Mouse (Mus musculus) embryo, embryonic 9.5 days (tissue): ENCODE measurements around the gene Saa1.

Experiments used
- DNase-seq: peaks from one replicate; pipeline ENCODE4 v3.0.0-alpha.2; 2017; ENCODE audit errors: extremely low spot score

The Saa1 gene

GRCm38 (mm10) chr7:46718591-46719270 is 24.0 kb downstream of the Saa1 start:
- DNase-seq, result no peak

DNA sequence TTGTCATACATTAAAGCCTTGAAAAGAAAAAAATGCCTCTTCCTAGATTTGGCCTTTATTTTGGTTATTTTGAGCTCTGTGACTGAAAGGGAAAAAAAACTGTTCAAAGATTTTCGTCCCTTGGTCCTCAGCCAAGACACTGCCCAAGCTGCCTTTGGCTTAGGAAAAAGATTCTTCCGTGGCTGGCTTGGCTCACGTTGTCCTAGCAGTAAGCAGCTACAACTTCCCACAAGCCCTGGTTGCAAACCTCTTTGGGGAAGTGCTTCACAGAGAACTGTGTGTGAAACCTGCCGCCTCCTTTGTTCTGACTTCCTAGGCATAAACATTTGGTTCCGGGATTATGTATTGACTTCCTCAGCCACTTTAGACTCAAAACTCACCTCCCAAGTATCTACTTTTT is 25.9 kb downstream of the Saa1 start:
- DNase-seq, result no peak

- no peak for DNase-seq
Measured at GRCm38 (mm10) chr7:46715600-46715999, 27.2 kb downstream of the Saa1 start, which contains the start of gene Saa3. Gene Saa3 (minus strand): TSS chr7:46715700.

DNA sequence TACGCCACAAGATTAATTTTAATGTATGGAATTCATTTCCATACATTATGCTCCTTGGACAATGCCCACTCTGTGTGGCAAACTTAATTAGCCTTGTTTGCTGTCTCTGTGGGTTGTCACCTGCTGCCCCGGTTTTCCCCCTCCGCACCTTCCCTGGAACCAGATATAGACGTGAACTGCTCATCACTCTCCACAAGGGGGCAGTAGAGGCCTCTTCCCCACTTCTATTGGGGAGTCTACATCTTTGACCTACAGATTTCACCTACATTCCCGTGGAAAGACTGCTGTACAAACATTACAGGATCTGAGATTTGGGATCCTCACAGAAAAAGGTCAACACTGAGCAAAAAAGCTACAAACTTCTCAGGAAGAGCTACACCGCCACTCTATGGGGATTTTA is 28.3 kb downstream of the Saa1 start:
- peak; percentile 56 for DNase-seq

- no peak for DNase-seq
Measured at GRCm38 (mm10) chr7:46712250-46712649, 30.5 kb downstream of the Saa1 start.

DNA sequence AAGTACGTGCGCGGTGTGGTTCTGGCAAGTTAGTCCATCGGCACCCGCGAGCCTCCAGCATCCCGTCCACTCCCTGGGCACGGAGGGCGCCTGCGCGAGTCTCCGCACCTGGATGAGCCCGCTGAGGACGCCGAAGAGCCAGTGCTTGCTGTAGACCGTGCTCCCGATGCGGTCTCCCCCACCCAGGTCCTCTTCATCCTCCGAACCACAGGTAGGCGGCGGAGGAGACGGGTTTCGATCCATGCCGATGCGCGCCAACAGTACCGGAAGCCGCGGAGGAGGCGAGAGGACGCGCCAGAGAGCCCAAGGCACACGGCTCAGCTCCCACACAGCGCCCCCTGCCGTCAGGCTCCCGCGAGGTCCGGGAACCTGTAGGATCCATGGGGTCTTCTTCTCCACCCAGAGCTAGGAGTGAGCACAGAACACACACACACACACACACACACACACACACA is 32.4 kb downstream of the Saa1 start, which contains the start of gene Saal1:
Gene Saal1, minus strand, starts transcription at position 291 of the 455 bp plus-strand sequence.
- peak; percentile 95 for DNase-seq

GRCm38 (mm10) chr7:46700521-46701025 is 42.2 kb downstream of the Saa1 start:
- DNase-seq, result no peak

DNA sequence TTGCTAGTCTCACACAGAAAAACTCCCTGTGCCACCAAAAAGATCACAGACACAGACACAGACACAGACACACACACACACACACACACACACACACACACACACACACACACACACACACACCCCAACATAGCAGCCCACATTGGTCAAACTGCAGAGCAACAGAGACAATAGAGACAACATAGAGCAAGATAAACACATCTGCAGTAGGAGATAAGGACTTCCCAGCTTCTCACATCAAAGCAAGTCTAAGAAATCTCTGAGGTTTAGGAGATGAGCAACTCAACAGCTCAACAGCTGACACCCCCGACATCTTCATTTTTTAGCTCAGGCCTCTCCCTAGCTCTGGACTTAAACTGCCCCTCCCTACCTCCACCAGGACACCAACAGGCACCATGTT is 46.0 kb downstream of the Saa1 start:
- no peak for DNase-seq
